8 mouse cellular contexts compared by ENCODE assay signal in genomic region chr17:47672311-47673111, GRCm38 (mm10). TPM values are rescaled to one million over a fixed set of nuclear protein-coding genes. Genes with fewer than 3 reads are reported as not detected.
DNase-seq lines count a peak whose midpoint lies in the region; ATAC-seq and TF ChIP-seq lines count a peak whose summit lies in the region.

No protein-coding gene starts in this region.

- peaks cover 13% of the 10 kb centered on the region; the same call in 1 of the 2 replicates for H3K27me3 ChIP-seq in embryonic facial prominence, embryonic 14.5 days (replicated peaks; ENCODE audit: control insufficient read depth, insufficient read depth, low read length)
- H3K27me3 ChIP-seq in heart, embryonic 12.5 days (replicated peaks), result peaks cover 19% of the 10 kb centered on the region
- peaks cover 3% of the 10 kb centered on the region; the same call in 1 of the 2 replicates for H3K27me3 ChIP-seq in kidney, embryonic 14.5 days (ENCODE audit: control insufficient read depth, insufficient read depth, low read length)

- no peak overlapping the region for H3K27ac ChIP-seq in embryonic facial prominence, embryonic 14.5 days (replicated peaks; ENCODE audit: low read depth, low read length)
- H3K27ac ChIP-seq in heart, embryonic 12.5 days (ENCODE audit: poor library complexity, severe bottlenecking), result no peak overlapping the region
- H3K27ac ChIP-seq in kidney, embryonic 14.5 days (ENCODE audit: low read depth, low read length), result no peak overlapping the region

- H3K4me3 ChIP-seq in embryonic facial prominence, embryonic 14.5 days (ENCODE audit: low read depth, low read length), result peak overlapping the region; percentile 43
- peak overlapping the region; percentile 55 for H3K4me3 ChIP-seq in heart, embryonic 12.5 days
- peak overlapping the region; percentile 45 for H3K4me3 ChIP-seq in kidney, embryonic 14.5 days (ENCODE audit: low read length)
- peak overlapping the region; percentile 45 for H3K4me3 ChIP-seq in lung, adult 2 months (replicated peaks; ENCODE audit: extremely low read depth, low read depth, low read length)

- H3K9me3 ChIP-seq in embryonic facial prominence, embryonic 14.5 days (ENCODE audit: control insufficient read depth, low read length), result no peaks in the 10 kb centered on the region
- H3K9me3 ChIP-seq in heart, embryonic 12.5 days (replicated peaks), result no peaks in the 10 kb centered on the region
- H3K9me3 ChIP-seq in kidney, embryonic 14.5 days (ENCODE audit: control insufficient read depth, low read length), result no peaks in the 10 kb centered on the region

- H3K4me1 ChIP-seq in embryonic facial prominence, embryonic 14.5 days (ENCODE audit: control insufficient read depth, insufficient read depth, low read length), result 0 out of 2 replicates have a peak, but pooled peaks cover 5% of the 10 kb centered on the region
- H3K4me1 ChIP-seq in heart, embryonic 12.5 days (replicated peaks), result peaks cover 13% of the 10 kb centered on the region
- H3K4me1 ChIP-seq in kidney, embryonic 14.5 days (ENCODE audit: control insufficient read depth, insufficient read depth, low read length), result peaks cover 11% of the 10 kb centered on the region
- H3K4me1 ChIP-seq in lung, adult 2 months (ENCODE audit: control insufficient read depth, insufficient read depth, low read length), result no peaks in the 10 kb centered on the region

- peak overlapping the region; percentile 61 for H3K9ac ChIP-seq in embryonic facial prominence, embryonic 14.5 days (ENCODE audit: low read depth, low read length)
- peak overlapping the region; percentile 79 for H3K9ac ChIP-seq in heart, embryonic 12.5 days
- H3K9ac ChIP-seq in kidney, embryonic 14.5 days (ENCODE audit: low read depth, low read length), result peak overlapping the region; percentile 51

- peak overlapping the region; percentile 91 for H3K4me2 ChIP-seq in embryonic facial prominence, embryonic 14.5 days (ENCODE audit: low read depth, low read length)
- peak overlapping the region; percentile 96 for H3K4me2 ChIP-seq in heart, embryonic 12.5 days
- H3K4me2 ChIP-seq in kidney, embryonic 14.5 days (replicated peaks; ENCODE audit: low read depth, low read length), result peak overlapping the region; percentile 92

- no peak for TF ChIP-seq POLR2A in lung, adult 2 months (IDR thresholded peaks at IDR 0.05; ENCODE audit: borderline replicate concordance, extremely low read depth, low read depth, low read length)

- no peak for TF ChIP-seq CTCF in lung, adult 2 months (IDR thresholded peaks at IDR 0.05; ENCODE audit: insufficient read depth, low read length)

- H3K36me3 ChIP-seq in embryonic facial prominence, embryonic 14.5 days (ENCODE audit: control insufficient read depth, insufficient read depth, low read length), result peaks cover 13% of the 10 kb centered on the region
- H3K36me3 ChIP-seq in heart, embryonic 12.5 days, result peaks cover 16% of the 10 kb centered on the region; the same call in 1 of the 2 replicates
- peaks cover 2% of the 10 kb centered on the region; the same call in 1 of the 2 replicates for H3K36me3 ChIP-seq in kidney, embryonic 14.5 days (ENCODE audit: control insufficient read depth, insufficient read depth, low read length)

- DNase-seq in urinary bladder, adult 18-20 months (ENCODE audit: low spot score in 2 of 2), result peak; percentile 42 to 53
- DNase-seq in urinary bladder, postnatal 10 days (ENCODE audit: low spot score), result no peak
- DNase-seq in embryonic facial prominence, embryonic 14.5 days (ENCODE audit: low spot score), result peak; percentile 86
- peak; percentile 61 for DNase-seq in lung, adult 2 months
- DNase-seq in ovary, postnatal 36 days (ENCODE audit: low spot score), result peak; percentile 79
- DNase-seq in B cell, adult 2 months, result no peak

- WGBS in embryonic facial prominence, embryonic 14.5 days, result 8% methylated on average over 40 of the region's 68 CpGs
- WGBS in heart, embryonic 12.5 days, result 6% methylated on average over 60 of the region's 68 CpGs
- whole genome bisulfite sequencing in kidney, embryonic 14.5 days, result 4% methylated on average over 63 of the region's 68 CpGs
- WGBS in lung, adult 2 months, result 12% methylated on average over 67 of the region's 68 CpGs

- ATAC-seq in embryonic facial prominence, embryonic 14.5 days (ENCODE audit: low read depth), result peak; percentile 86
- peak; percentile 71 for ATAC-seq in heart, embryonic 12.5 days (ENCODE audit: insufficient number of reproducible peaks, low FRiP score)
- peak; percentile 82 for ATAC-seq in kidney, embryonic 14.5 days (ENCODE audit: low FRiP score, low TSS enrichment)

RNA-seq across cellular contexts. Expression of gene Tomm6, which starts 15.7 kb away (rescaled TPM):
- 365 and 382 TPM in 2 replicates for polyA plus RNA-seq in embryonic facial prominence, embryonic 14.5 days (2014; fragmentation: Nextera tagmentation; extraction: Ambion mirVana)
- polyA plus RNA-seq in heart, embryonic 12.5 days (2016; fragmentation: Nextera tagmentation; extraction: Ambion mirVana), result 352 and 355 TPM in 2 replicates
- 415 and 493 TPM in 2 replicates for polyA plus RNA-seq in kidney, embryonic 14.5 days (2014; fragmentation: Nextera tagmentation; extraction: Ambion mirVana)
- 94.7 and 101 TPM in 2 replicates for polyA plus RNA-seq in lung, adult 2 months (2012; rRNA removed)

RNA-seq across cellular contexts. Expression of gene Frs3, which starts 16.3 kb away (rescaled TPM):
- polyA plus RNA-seq in embryonic facial prominence, embryonic 14.5 days (2014; fragmentation: Nextera tagmentation; extraction: Ambion mirVana), result 4.0 and 4.2 TPM in 2 replicates
- 4.6 and 5.1 TPM in 2 replicates for polyA plus RNA-seq in heart, embryonic 12.5 days (2016; fragmentation: Nextera tagmentation; extraction: Ambion mirVana)
- 2.9 and 4.6 TPM in 2 replicates for polyA plus RNA-seq in kidney, embryonic 14.5 days (2014; fragmentation: Nextera tagmentation; extraction: Ambion mirVana)
- polyA plus RNA-seq in lung, adult 2 months (2012; rRNA removed), result 15.2 and 17.2 TPM in 2 replicates

RNA-seq across cellular contexts. Expression of gene Gm21981, which starts 21.7 kb away (rescaled TPM):
- polyA plus RNA-seq in embryonic facial prominence, embryonic 14.5 days (2014; fragmentation: Nextera tagmentation; extraction: Ambion mirVana), result 1.5 and 2.1 TPM in 2 replicates
- polyA plus RNA-seq in heart, embryonic 12.5 days (2016; fragmentation: Nextera tagmentation; extraction: Ambion mirVana), result 0.15 and 0.19 TPM in 2 replicates
- 0.55 and 1.2 TPM in 2 replicates for polyA plus RNA-seq in kidney, embryonic 14.5 days (2014; fragmentation: Nextera tagmentation; extraction: Ambion mirVana)
- 0.72 and 0.87 TPM in 2 replicates for polyA plus RNA-seq in lung, adult 2 months (2012; rRNA removed)

RNA-seq across cellular contexts. Expression of gene Prickle4, which starts 22.0 kb away (rescaled TPM):
- polyA plus RNA-seq in embryonic facial prominence, embryonic 14.5 days (2014; fragmentation: Nextera tagmentation; extraction: Ambion mirVana), result 1.8 and 2.1 TPM in 2 replicates
- polyA plus RNA-seq in heart, embryonic 12.5 days (2016; fragmentation: Nextera tagmentation; extraction: Ambion mirVana), result 0.56 TPM in 1 of 2 replicates, not detected in the other
- 0.99 and 1.3 TPM in 2 replicates for polyA plus RNA-seq in kidney, embryonic 14.5 days (2014; fragmentation: Nextera tagmentation; extraction: Ambion mirVana)
- polyA plus RNA-seq in lung, adult 2 months (2012; rRNA removed), result 3.3 and 3.9 TPM in 2 replicates

RNA-seq across cellular contexts. Expression of gene Usp49, which starts 42.0 kb away (rescaled TPM):
- 3.8 and 4.1 TPM in 2 replicates for polyA plus RNA-seq in embryonic facial prominence, embryonic 14.5 days (2014; fragmentation: Nextera tagmentation; extraction: Ambion mirVana)
- polyA plus RNA-seq in heart, embryonic 12.5 days (2016; fragmentation: Nextera tagmentation; extraction: Ambion mirVana), result 3.5 and 4.8 TPM in 2 replicates
- 6.6 and 8.1 TPM in 2 replicates for polyA plus RNA-seq in kidney, embryonic 14.5 days (2014; fragmentation: Nextera tagmentation; extraction: Ambion mirVana)
- 6.4 and 6.7 TPM in 2 replicates for polyA plus RNA-seq in lung, adult 2 months (2012; rRNA removed)

Comparison
In these comparisons a context has a peak if more than half of its experiments do, and no peak if none do; other contexts are left out.
1. DNase-seq: peak in urinary bladder, adult 18-20 months (2 of 2), embryonic facial prominence, embryonic 14.5 days (single experiment), lung, adult 2 months (single experiment) and ovary, postnatal 36 days (single experiment); none in urinary bladder, postnatal 10 days (single experiment) and B cell, adult 2 months (0 of 2).
2. Peak in every context shown above with its lines, with median percentiles within 50 percentile points of each other: ATAC-seq, H3K4me2 ChIP-seq, H3K4me3 ChIP-seq and H3K9ac ChIP-seq.